Mouse (Mus musculus) C2C12 (cell line): Measurements from ENCODE around the gene Cux1.

Experiments used
- CEBPB ChIP-seq: IDR thresholded peaks from one replicate; pipeline ENCODE4 v1.6.1; 2011; ENCODE audit warnings: low read depth, mild to moderate bottlenecking, control low read depth, moderate library complexity
- CTCF ChIP-seq: IDR thresholded peaks from one replicate; pipeline ENCODE4 v1.5.1; 2011; ENCODE audit not compliant: control insufficient read depth, insufficient read depth, insufficient read length
- FOSL1 ChIP-seq: IDR thresholded peaks from one replicate; pipeline ENCODE4 v1.8.0; 2011; ENCODE audit warnings: mild to moderate bottlenecking, low read length; ENCODE audit not compliant: poor library complexity, insufficient read depth, severe bottlenecking
- MAX ChIP-seq: IDR thresholded peaks from one replicate; pipeline ENCODE4 v1.6.1; 2011; ENCODE audit warnings: mild to moderate bottlenecking, control low read depth
- MYOD1 ChIP-seq: IDR thresholded peaks from one replicate; pipeline ENCODE4 v1.6.1; 2011; ENCODE audit warnings: low read depth; ENCODE audit not compliant: control insufficient read depth, insufficient read length
- MYOG ChIP-seq: IDR thresholded peaks from one replicate; pipeline ENCODE4 v1.6.1; 2011; ENCODE audit not compliant: control insufficient read depth, insufficient read length; ENCODE audit errors: extremely low read depth
- USF1 ChIP-seq: IDR thresholded peaks from one replicate; pipeline ENCODE4 v1.6.1; 2011; ENCODE audit warnings: low read depth, mild to moderate bottlenecking, control low read depth, moderate library complexity

GRCm38 (mm10) chr5:136582201-136582600 is 14.9 kb upstream of the Cux1 start:
- TF ChIP-seq CTCF (no peak), MAX (no peak), USF1 (no peak), MYOG (no peak), MYOD1 (no peak), CEBPB (no peak), FOSL1 (no peak)
